Mouse (Mus musculus): ENCODE measurements around the gene D17Wsu92e. TPM values are rescaled to one million over a fixed set of nuclear protein-coding genes. Genes with fewer than 3 reads are reported as not detected.

Gene D17Wsu92e
- polyA plus RNA-seq, 1 experiment from 2014 or later, result 22.3 TPM

- WGBS, result 33% methylated on average over 16 of the region's 16 CpGs
- peak overlapping the region; percentile 15 for H3K9ac ChIP-seq (replicated peaks; ENCODE audit: low read depth, low read length)
Measured at GRCm38 (mm10) chr17:27799771-27800584, 20.5 kb downstream of the D17Wsu92e start.

GRCm38 (mm10) chr17:27797341-27797872, 23.0 kb downstream of the D17Wsu92e start:
- H3K9ac ChIP-seq (replicated peaks; ENCODE audit: low read depth, low read length), result 0 out of 2 replicates have a peak overlapping the region, but pooled peaks have one; percentile 3
- H3K4me3 ChIP-seq (ENCODE audit: low read depth, low read length), result peak overlapping the region; percentile 1; the same call in 1 of the 2 replicates
- 36% methylated on average over 11 of the region's 11 CpGs for WGBS
- H3K4me2 ChIP-seq (replicated peaks; ENCODE audit: low read depth, low read length), result peak overlapping the region; percentile 39
- H3K9me3 ChIP-seq (ENCODE audit: control insufficient read depth, low read depth, low read length), result no peaks in the 10 kb centered on the region
- H3K27ac ChIP-seq (ENCODE audit: low read length), result peak overlapping the region; percentile 95
- H3K36me3 ChIP-seq (ENCODE audit: control insufficient read depth, insufficient read depth, low read length), result no peaks in the 10 kb centered on the region; the same call in 1 of the 2 replicates
- H3K27me3 ChIP-seq (ENCODE audit: control insufficient read depth, insufficient read depth, low read length), result no peaks in the 10 kb centered on the region
- H3K4me1 ChIP-seq (ENCODE audit: control insufficient read depth, insufficient read depth, low read length), result peaks cover 35% of the 10 kb centered on the region
- ATAC-seq (ENCODE audit: insufficient number of reproducible peaks, insufficient read depth, low FRiP score, low read depth), result peak; percentile 57

More at GRCm38 (mm10) chr17:27799771-27800584, 20.5 kb downstream of the D17Wsu92e start:
- H3K4me3 ChIP-seq (ENCODE audit: low read depth, low read length), result no peak overlapping the region
- peaks cover 35% of the 10 kb centered on the region for H3K4me1 ChIP-seq (ENCODE audit: control insufficient read depth, insufficient read depth, low read length)
- H3K27me3 ChIP-seq (ENCODE audit: control insufficient read depth, insufficient read depth, low read length), result no peaks in the 10 kb centered on the region
- no peaks in the 10 kb centered on the region for H3K9me3 ChIP-seq (ENCODE audit: control insufficient read depth, low read depth, low read length)
- peak; percentile 85 for ATAC-seq (ENCODE audit: insufficient number of reproducible peaks, insufficient read depth, low FRiP score, low read depth)
- no peaks in the 10 kb centered on the region for H3K36me3 ChIP-seq (ENCODE audit: control insufficient read depth, insufficient read depth, low read length)
- H3K4me2 ChIP-seq (replicated peaks; ENCODE audit: low read depth, low read length), result peak overlapping the region; percentile 22; the same call in 1 of the 2 replicates
- peak overlapping the region; percentile 96 for H3K27ac ChIP-seq (ENCODE audit: low read length)

GRCm38 (mm10) chr17:27796780-27797179, 23.7 kb downstream of the D17Wsu92e start:
- no peaks in the 10 kb centered on the region for H3K9me3 ChIP-seq (ENCODE audit: control insufficient read depth, low read depth, low read length)
- peak; percentile 79 for ATAC-seq (ENCODE audit: insufficient number of reproducible peaks, insufficient read depth, low FRiP score, low read depth)
- H3K36me3 ChIP-seq (ENCODE audit: control insufficient read depth, insufficient read depth, low read length), result no peaks in the 10 kb centered on the region; the same call in 1 of the 2 replicates
- 28% methylated on average over 6 of the region's 6 CpGs for WGBS
- peak overlapping the region; percentile 95 for H3K27ac ChIP-seq (ENCODE audit: low read length)
- no peaks in the 10 kb centered on the region for H3K27me3 ChIP-seq (ENCODE audit: control insufficient read depth, insufficient read depth, low read length)
- peak overlapping the region; percentile 1; the same call in 1 of the 2 replicates for H3K4me3 ChIP-seq (ENCODE audit: low read depth, low read length)
- no peak overlapping the region for H3K9ac ChIP-seq (replicated peaks; ENCODE audit: low read depth, low read length)
- H3K4me2 ChIP-seq (replicated peaks; ENCODE audit: low read depth, low read length), result peak overlapping the region; percentile 39; the same call in 1 of the 2 replicates
- peaks cover 35% of the 10 kb centered on the region for H3K4me1 ChIP-seq (ENCODE audit: control insufficient read depth, insufficient read depth, low read length)

DNA sequence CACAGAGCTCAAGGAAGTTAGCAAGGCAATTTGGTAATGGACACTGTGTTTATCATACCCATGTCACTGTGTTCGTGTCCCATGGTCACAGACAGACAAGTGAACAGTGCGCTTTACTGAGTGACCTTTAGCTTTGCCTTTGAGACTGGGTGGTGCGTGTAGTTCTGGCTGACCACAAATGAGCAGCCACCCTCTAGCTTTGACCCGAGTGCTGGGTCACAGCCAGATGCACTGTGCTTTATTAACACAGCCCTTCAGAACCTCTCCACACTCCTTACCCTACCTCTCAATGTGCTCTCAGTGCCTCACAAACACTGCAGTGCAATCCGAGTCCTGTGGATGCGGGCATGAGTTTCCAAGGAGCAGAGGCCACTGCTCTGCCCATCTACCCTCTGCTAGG, 27.3 kb downstream of the D17Wsu92e start:
- 82% methylated on average over 6 of the region's 6 CpGs for WGBS
- H3K4me3 ChIP-seq (ENCODE audit: low read depth, low read length), result no peak overlapping the region
- ATAC-seq (ENCODE audit: insufficient number of reproducible peaks, insufficient read depth, low FRiP score, low read depth), result no peak
- no peak overlapping the region for H3K9ac ChIP-seq (replicated peaks; ENCODE audit: low read depth, low read length)
- no peak overlapping the region for H3K4me2 ChIP-seq (replicated peaks; ENCODE audit: low read depth, low read length)
- H3K27ac ChIP-seq (ENCODE audit: low read length), result no peak overlapping the region; the same call in 1 of the 2 replicates
- no peaks in the 10 kb centered on the region for H3K27me3 ChIP-seq (ENCODE audit: control insufficient read depth, insufficient read depth, low read length)
- H3K4me1 ChIP-seq (ENCODE audit: control insufficient read depth, insufficient read depth, low read length), result peaks cover 17% of the 10 kb centered on the region
- no peaks in the 10 kb centered on the region; the same call in 1 of the 2 replicates for H3K36me3 ChIP-seq (ENCODE audit: control insufficient read depth, insufficient read depth, low read length)
- no peaks in the 10 kb centered on the region for H3K9me3 ChIP-seq (ENCODE audit: control insufficient read depth, low read depth, low read length)

- Histone ChIP-seq H3K36me3 (ENCODE audit: control insufficient read depth, insufficient read depth, low read length) (no peaks in the 10 kb centered on the region; the same call in 1 of the 2 replicates), H3K27me3 (ENCODE audit: control insufficient read depth, insufficient read depth, low read length) (no peaks in the 10 kb centered on the region), H3K4me3 (ENCODE audit: low read depth, low read length) (no peak overlapping the region), H3K27ac (ENCODE audit: low read length) (no peak overlapping the region), H3K4me1 (ENCODE audit: control insufficient read depth, insufficient read depth, low read length) (peaks cover 11% of the 10 kb centered on the region), H3K9ac (replicated peaks; ENCODE audit: low read depth, low read length) (no peak overlapping the region), H3K4me2 (replicated peaks; ENCODE audit: low read depth, low read length) (no peak overlapping the region), H3K9me3 (ENCODE audit: control insufficient read depth, low read depth, low read length) (no peaks in the 10 kb centered on the region)
- WGBS, result 63% methylated on average over 4 of the region's 4 CpGs
- no peak for ATAC-seq (ENCODE audit: insufficient number of reproducible peaks, insufficient read depth, low FRiP score, low read depth)
Measured at GRCm38 (mm10) chr17:27792516-27792915, 27.9 kb downstream of the D17Wsu92e start.

- no peak overlapping the region for H3K9ac ChIP-seq (replicated peaks; ENCODE audit: low read depth, low read length)
- H3K36me3 ChIP-seq (ENCODE audit: control insufficient read depth, insufficient read depth, low read length), result no peaks in the 10 kb centered on the region; the same call in 1 of the 2 replicates
- no peak overlapping the region for H3K4me3 ChIP-seq (ENCODE audit: low read depth, low read length)
- peaks cover 2% of the 10 kb centered on the region; the same call in 1 of the 2 replicates for H3K4me1 ChIP-seq (ENCODE audit: control insufficient read depth, insufficient read depth, low read length)
- H3K27me3 ChIP-seq (ENCODE audit: control insufficient read depth, insufficient read depth, low read length), result no peaks in the 10 kb centered on the region
- 70% methylated on average over 2 of the region's 2 CpGs for WGBS
- no peaks in the 10 kb centered on the region for H3K9me3 ChIP-seq (ENCODE audit: control insufficient read depth, low read depth, low read length)
- no peak overlapping the region for H3K27ac ChIP-seq (ENCODE audit: low read length)
- ATAC-seq (ENCODE audit: insufficient number of reproducible peaks, insufficient read depth, low FRiP score, low read depth), result no peak
- no peak overlapping the region for H3K4me2 ChIP-seq (replicated peaks; ENCODE audit: low read depth, low read length)
Measured at GRCm38 (mm10) chr17:27791556-27791955, 28.9 kb downstream of the D17Wsu92e start.

GRCm38 (mm10) chr17:27790976-27791375, 29.5 kb downstream of the D17Wsu92e start:
- no peak overlapping the region for H3K9ac ChIP-seq (replicated peaks; ENCODE audit: low read depth, low read length)
- H3K27me3 ChIP-seq (ENCODE audit: control insufficient read depth, insufficient read depth, low read length), result no peaks in the 10 kb centered on the region
- no peaks in the 10 kb centered on the region for H3K4me1 ChIP-seq (ENCODE audit: control insufficient read depth, insufficient read depth, low read length)
- no peak overlapping the region for H3K27ac ChIP-seq (ENCODE audit: low read length)
- 85% methylated on average over 2 of the region's 2 CpGs for WGBS
- H3K4me2 ChIP-seq (replicated peaks; ENCODE audit: low read depth, low read length), result no peak overlapping the region
- H3K36me3 ChIP-seq (ENCODE audit: control insufficient read depth, insufficient read depth, low read length), result peaks cover under 1% of the 10 kb centered on the region
- H3K9me3 ChIP-seq (ENCODE audit: control insufficient read depth, low read depth, low read length), result no peaks in the 10 kb centered on the region
- H3K4me3 ChIP-seq (ENCODE audit: low read depth, low read length), result no peak overlapping the region
- ATAC-seq (ENCODE audit: insufficient number of reproducible peaks, insufficient read depth, low FRiP score, low read depth), result no peak

DNA sequence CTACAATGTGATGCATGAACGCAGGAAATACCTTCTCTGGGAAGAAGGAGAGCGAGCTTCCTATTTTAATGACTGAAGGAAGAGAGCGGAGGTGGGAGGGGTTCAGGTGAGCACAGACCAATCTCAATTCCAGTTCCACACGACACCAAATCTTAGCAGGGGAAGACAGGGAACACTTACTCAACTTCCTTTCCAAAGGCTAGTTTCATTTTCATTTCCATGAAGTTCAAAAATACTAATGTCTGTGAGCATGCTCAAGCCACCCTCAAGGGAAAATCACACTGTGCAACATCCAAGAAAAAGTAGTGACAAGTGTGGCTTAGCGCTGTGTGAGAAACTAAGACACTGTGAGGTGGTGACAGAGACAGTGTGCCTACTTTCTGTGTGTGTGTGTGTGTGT, 30.4 kb downstream of the D17Wsu92e start:
- Histone ChIP-seq H3K36me3 (ENCODE audit: control insufficient read depth, insufficient read depth, low read length) (peaks cover 10% of the 10 kb centered on the region), H3K4me3 (ENCODE audit: low read depth, low read length) (no peak overlapping the region), H3K9me3 (ENCODE audit: control insufficient read depth, low read depth, low read length) (no peaks in the 10 kb centered on the region), H3K4me2 (replicated peaks; ENCODE audit: low read depth, low read length) (no peak overlapping the region), H3K4me1 (ENCODE audit: control insufficient read depth, insufficient read depth, low read length) (no peaks in the 10 kb centered on the region), H3K9ac (replicated peaks; ENCODE audit: low read depth, low read length) (no peak overlapping the region), H3K27me3 (ENCODE audit: control insufficient read depth, insufficient read depth, low read length) (no peaks in the 10 kb centered on the region), H3K27ac (ENCODE audit: low read length) (no peak overlapping the region)
- WGBS, result 89% methylated on average over 5 of the region's 5 CpGs
- no peak for ATAC-seq (ENCODE audit: insufficient number of reproducible peaks, insufficient read depth, low FRiP score, low read depth)
